Mouse (Mus musculus) lung, adult 2 months (tissue): ENCODE results near the gene Hist1h3a. TPM values are rescaled to one million over a fixed set of nuclear protein-coding genes. Genes with fewer than 3 reads are reported as not detected.

ENCODE experiments used
- DNase-seq: peaks from one replicate; pipeline ENCODE4 v3.0.0; 2022
- H3K4me1 ChIP-seq: fragments of 200-500 bp; 2 replicates; pipeline ENCODE4 v1.6.1; 2011; ENCODE audit warnings: low read length; ENCODE audit not compliant: control insufficient read depth, insufficient read depth
- H3K4me3 ChIP-seq: fragments of 200-500 bp; replicated peaks from 2 replicates; pipeline ENCODE3; 2011; ENCODE audit warnings: low read depth, mild to moderate bottlenecking, control low read depth, low read length; ENCODE audit errors: extremely low read depth
- CTCF ChIP-seq: fragments of 200-500 bp; IDR thresholded peaks from 2 replicates; pipeline ENCODE4 v1.5.1; 2011; ENCODE audit warnings: mild to moderate bottlenecking, low read length, control low read depth; ENCODE audit not compliant: insufficient read depth
- POLR2A ChIP-seq: fragments of 200-500 bp; IDR thresholded peaks from 2 replicates; pipeline ENCODE4 v1.6.1; 2011; ENCODE audit warnings: low read depth, mild to moderate bottlenecking, control low read depth, low read length, borderline replicate concordance; ENCODE audit errors: extremely low read depth
- WGBS: fragments of 180-500 bp; shearing (Covaris S2); methylation state at CpG from one replicate; pipeline ENCODE4 v1.1.7; 2018; 5-methylcytosine and 5-hydroxymethylcytosine counted together
- polyA plus RNA-seq: library from polyadenylated mRNA; depleted of rRNA; stranded (reverse); fragments of >200 nt; gene quantifications from 2 replicates; pipeline ENCODE4 v1.2.3, GENCODE M21; 2012

The Hist1h3a gene
- polyA plus RNA-seq, 1 experiment: 3.1 TPM

DNA sequence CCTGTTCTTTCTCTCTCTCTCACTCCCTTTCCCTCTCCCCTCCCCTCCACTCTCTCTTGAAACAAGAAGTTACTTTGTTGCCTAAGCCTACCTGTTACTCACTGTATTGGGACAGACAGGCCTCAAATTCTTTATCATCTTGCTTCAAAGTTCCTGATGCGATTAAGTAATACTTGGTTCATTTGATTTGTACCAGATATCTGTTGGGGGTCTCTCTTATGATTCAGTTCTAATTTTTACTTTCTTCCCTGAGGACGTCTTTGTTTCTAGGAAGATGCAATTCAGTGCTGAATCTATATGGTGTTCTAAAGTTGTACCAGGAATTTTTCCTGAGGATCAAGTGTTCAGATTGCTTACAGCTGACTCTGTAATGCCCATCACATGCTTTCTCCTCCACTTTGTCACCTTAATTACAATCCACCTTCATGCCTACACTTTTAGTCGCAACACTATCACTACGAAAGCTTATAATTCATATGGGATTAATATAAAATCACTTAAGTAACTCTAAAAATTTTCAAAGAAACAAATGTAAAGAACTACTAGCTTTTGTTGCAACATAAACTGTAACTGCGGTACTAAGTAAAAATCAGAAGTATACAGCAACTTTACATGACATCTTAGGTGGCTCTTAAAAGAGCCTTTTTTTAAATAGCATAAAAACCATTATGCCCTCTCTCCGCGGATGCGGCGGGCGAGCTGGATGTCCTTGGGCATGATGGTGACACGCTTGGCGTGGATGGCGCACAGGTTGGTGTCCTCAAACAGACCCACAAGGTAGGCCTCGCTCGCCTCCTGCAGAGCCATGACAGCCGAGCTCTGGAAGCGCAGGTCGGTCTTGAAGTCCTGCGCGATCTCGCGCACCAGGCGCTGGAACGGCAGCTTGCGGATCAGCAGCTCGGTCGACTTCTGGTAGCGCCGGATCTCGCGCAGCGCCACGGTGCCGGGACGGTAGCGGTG lies 17.5 kb downstream of the Hist1h3a start:
- TF ChIP-seq POLR2A (no peak), CTCF (no peak)
- 7% methylated on average over 24 of the region's 36 CpGs for WGBS
- DNase-seq: no peak
- Histone ChIP-seq H3K4me1 (peaks cover 7% of the 10 kb centered on the region), H3K4me3 (no peak overlapping the region)

DNA sequence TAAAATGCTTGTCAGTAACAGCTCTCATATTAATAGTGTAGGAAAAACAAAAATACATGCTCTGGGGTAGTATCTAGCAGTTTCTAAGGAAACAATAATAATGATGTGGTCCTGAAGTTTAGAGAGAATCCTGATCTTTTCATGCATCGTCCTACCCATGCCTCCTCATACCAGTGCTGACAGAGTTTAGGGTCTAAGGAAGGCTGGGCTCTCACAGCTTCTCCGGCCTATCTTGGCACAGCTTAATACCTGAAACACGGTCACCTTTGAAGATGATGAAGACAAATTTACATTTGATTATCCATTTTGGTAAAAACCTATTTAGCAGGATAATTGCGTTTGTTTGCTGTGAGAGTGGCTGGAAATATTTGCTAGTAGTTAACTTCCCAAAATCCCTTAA lies 18.2 kb downstream of the Hist1h3a start:
- no peak for TF ChIP-seq CTCF
- no peak for TF ChIP-seq POLR2A
- H3K4me3 ChIP-seq: no peak overlapping the region
- no peak for DNase-seq
- 44% methylated on average over 4 of the region's 4 CpGs for WGBS
- H3K4me1 ChIP-seq: peaks cover 7% of the 10 kb centered on the region

DNA sequence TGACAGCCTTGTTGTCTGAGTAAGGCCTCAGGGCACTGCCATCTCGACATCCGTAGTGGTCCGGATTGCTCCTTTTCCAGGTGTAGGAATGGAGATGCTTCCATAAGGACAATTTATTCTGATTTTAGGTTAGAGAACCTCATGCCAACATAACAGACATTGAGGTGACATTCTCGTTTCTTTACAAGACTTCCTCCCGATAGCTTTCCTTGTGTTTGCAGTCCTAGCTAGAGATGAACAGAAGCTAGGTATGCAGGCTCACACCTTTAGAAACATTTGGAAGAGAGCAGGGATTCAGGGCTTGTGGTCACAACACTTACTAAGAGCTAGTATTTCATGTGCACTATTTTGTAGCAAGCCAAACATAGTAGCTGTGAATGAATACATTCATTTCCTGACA lies 19.0 kb downstream of the Hist1h3a start:
- no peak for DNase-seq
- TF ChIP-seq POLR2A (no peak), CTCF (no peak)
- no peak overlapping the region for H3K4me3 ChIP-seq
- H3K4me1 ChIP-seq: peaks cover 7% of the 10 kb centered on the region
- 80% methylated on average over 5 of the region's 5 CpGs for WGBS

DNA sequence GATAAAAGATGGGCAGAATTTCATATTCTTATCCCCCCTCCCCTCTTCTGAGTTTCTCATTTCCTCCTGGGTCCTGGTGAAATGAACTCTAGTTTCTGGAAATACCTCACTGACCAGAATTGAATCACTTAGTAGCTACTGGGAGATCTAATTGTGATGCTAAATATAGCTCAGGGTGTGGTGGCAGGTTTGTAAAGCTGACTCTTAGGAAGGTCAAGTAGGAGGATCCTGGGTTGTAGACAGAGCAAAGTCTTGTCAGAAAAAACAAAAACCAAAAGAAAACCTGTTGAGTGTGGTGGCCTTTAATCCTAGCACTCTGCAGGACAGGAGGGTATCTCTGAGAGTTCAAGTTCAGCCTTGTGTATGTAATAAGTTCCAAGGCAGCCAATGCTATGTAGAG lies 20.2 kb downstream of the Hist1h3a start:
- no peak for TF ChIP-seq POLR2A
- TF ChIP-seq CTCF: no peak
- Histone ChIP-seq H3K4me1 (peaks cover 7% of the 10 kb centered on the region), H3K4me3 (no peak overlapping the region)
- DNase-seq: no peak

DNA sequence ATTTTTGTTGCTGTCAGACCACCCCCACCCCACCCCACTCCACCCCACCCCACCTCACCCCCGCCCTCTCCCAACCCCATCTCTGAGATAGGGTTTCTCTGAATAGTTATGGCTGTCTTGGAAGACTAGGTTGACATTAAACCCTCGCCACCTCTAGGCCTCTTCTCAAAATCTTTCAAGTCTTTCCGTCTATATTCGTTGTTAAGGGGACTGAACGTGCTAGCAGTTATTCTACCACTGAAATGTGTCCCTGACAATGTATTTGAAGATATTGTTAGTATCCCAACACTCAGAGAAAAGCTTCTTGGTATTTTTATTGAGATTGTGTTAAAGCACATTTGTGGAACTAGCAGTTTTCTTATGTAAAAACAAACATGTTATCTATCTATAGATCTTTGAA lies 21.3 kb downstream of the Hist1h3a start:
- 50% methylated on average over 5 of the region's 5 CpGs for WGBS
- TF ChIP-seq CTCF (no peak), POLR2A (no peak)
- no peak for DNase-seq
- Histone ChIP-seq H3K4me3 (no peak overlapping the region), H3K4me1 (peaks cover 4% of the 10 kb centered on the region)

- Histone ChIP-seq H3K4me3 (peak overlapping the region; percentile 100), H3K4me1 (peaks cover 4% of the 10 kb centered on the region)
- DNase-seq: no peak
- 13% methylated on average over 13 of the region's 13 CpGs for WGBS
- TF ChIP-seq POLR2A (no peak), CTCF (no peak)
Measured at GRCm38 (mm10) chr13:23740256-23740840, 21.8 kb downstream of the Hist1h3a start.

GRCm38 (mm10) chr13:23739922-23740252 lies 22.3 kb downstream of the Hist1h3a start:
- 0% methylated on average over 14 of the region's 14 CpGs for WGBS
- TF ChIP-seq POLR2A (peak; percentile 68; the same call in 1 of the 2 replicates), CTCF (no peak)
- H3K4me1 ChIP-seq: peaks cover 4% of the 10 kb centered on the region
- peak overlapping the region; percentile 100 for H3K4me3 ChIP-seq
- DNase-seq: no peak

DNA sequence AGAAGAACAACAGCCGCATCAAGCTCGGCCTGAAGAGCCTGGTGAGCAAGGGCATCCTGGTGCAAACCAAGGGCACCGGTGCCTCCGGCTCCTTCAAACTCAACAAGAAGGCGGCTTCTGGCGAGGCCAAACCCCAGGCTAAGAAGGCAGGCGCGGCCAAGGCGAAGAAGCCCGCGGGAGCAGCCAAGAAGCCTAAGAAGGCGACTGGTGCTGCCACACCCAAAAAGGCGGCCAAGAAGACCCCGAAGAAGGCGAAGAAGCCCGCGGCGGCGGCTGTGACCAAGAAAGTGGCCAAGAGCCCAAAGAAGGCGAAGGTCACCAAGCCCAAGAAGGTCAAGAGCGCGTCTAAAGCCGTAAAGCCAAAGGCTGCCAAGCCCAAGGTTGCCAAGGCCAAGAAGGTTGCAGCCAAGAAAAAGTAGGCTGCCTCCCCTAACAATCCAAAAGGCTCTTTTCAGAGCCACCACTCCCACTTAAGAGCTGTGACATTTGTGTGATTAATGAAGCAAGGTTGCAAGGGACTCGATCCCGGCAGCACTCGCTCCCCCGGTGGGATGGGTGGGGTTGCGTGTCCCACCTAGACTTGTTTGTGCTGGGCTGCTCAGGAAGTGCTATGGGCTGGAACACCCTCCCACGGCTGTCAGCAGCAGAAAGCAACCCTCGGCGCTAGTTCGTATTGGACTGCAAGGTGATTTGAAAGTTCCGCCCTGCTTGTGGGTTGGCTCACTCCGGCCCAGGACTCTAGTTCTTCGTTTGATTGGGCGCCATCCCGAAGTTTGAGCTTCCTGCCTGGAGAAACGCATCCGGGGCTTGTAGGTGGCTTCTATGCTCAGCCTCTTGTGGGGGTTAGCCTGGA lies 22.9 kb downstream of the Hist1h3a start:
- under 1% methylated on average over 39 of the region's 39 CpGs for WGBS
- TF ChIP-seq POLR2A (peak; percentile 92), CTCF (no peak)
- Histone ChIP-seq H3K4me1 (peaks cover 4% of the 10 kb centered on the region), H3K4me3 (peak overlapping the region; percentile 100)
- DNase-seq: peak; percentile 88

DNA sequence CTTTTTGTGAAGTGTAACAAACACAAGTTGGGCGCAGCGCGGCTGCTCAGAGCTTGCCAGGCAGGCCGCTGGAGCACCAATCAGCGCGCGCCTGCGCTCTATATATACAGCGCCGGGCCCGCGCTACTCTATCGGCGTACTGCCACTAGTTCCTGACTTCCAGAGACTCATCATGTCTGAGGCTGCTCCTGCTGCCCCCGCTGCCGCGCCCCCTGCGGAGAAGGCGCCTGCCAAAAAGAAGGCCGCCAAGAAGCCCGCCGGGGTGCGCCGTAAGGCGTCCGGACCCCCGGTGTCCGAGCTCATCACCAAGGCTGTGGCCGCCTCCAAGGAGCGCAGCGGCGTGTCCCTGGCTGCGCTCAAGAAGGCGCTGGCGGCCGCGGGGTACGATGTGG lies 23.5 kb downstream of the Hist1h3a start, which contains the start of gene Hist1h1c:
Gene Hist1h1c (plus strand): TSS at position 132 of the 392 bp plus-strand sequence.
- TF ChIP-seq POLR2A: peak; percentile 99
- TF ChIP-seq CTCF: no peak
- peak; percentile 86 for DNase-seq

More for the DNA sequence above, 23.5 kb downstream of the Hist1h3a start, which contains the start of gene Hist1h1c:
- peak within 1 kb of the TSS; percentile 100 for H3K4me3 ChIP-seq
- WGBS: under 1% methylated on average over 38 of the region's 38 CpGs
- H3K4me1 ChIP-seq: peaks cover 4% of the 10 kb centered on the region
